Mouse (Mus musculus) CH12.LX (cell line): ENCODE data around the gene Pofut2. TPM values are rescaled to one million over a fixed set of nuclear protein-coding genes. Genes with fewer than 3 reads are reported as not detected.

Experiments used
- DNase-seq: peaks from one replicate; pipeline ENCODE4 v3.0.0-alpha.2; 2013; ENCODE audit errors: extremely low read depth
- H3K27ac ChIP-seq: 2 replicates; pipeline ENCODE4 v1.5.1; 2012; ENCODE audit warnings: low read depth, mild to moderate bottlenecking, control low read depth, moderate library complexity; ENCODE audit not compliant: insufficient read depth
- H3K27me3 ChIP-seq: replicated peaks from 2 replicates; pipeline ENCODE3; 2012; ENCODE audit warnings: inconsistent platforms
- H3K36me3 ChIP-seq, 2 experiments: replicated peaks in 1 of 2; 2 replicates each; pipeline versions ENCODE3 to v1.6.1; 2012; ENCODE audit warnings: inconsistent platforms in 1 of 2, low read length in 1 of 2, mild to moderate bottlenecking in 1 of 2, mixed read lengths in 1 of 2, moderate library complexity in 1 of 2; ENCODE audit not compliant: control insufficient read depth in 1 of 2, insufficient read depth in 1 of 2
- H3K4me1 ChIP-seq, 2 experiments: 2 replicates each; pipeline ENCODE4 v1.6.1; 2012; ENCODE audit warnings: inconsistent platforms in 1 of 2, moderate library complexity in 1 of 2; ENCODE audit not compliant: insufficient read depth in 2 of 2, control insufficient read depth in 1 of 2
- H3K4me2 ChIP-seq: 2 replicates; pipeline ENCODE4 v1.6.1; 2012; ENCODE audit warnings: low read depth, mild to moderate bottlenecking, control low read depth; ENCODE audit not compliant: poor library complexity, insufficient read depth, severe bottlenecking
- H3K4me3 ChIP-seq, 3 experiments: fragments of 150-350 bp in 1 of 3; sonication (generic) in 1 of 3; replicated peaks in 1 of 3; 2 replicates each; pipeline versions ENCODE3 to v1.5.1; 2011 to 2012; ENCODE audit warnings: low read depth in 2 of 3, low read length in 2 of 3, mild to moderate bottlenecking in 2 of 3, moderate library complexity in 2 of 3, control low read depth in 1 of 3, improper control_type of control experiment in 1 of 3, inconsistent platforms in 1 of 3, mixed read lengths in 1 of 3; ENCODE audit not compliant: poor library complexity in 1 of 3
- H3K79me2 ChIP-seq: replicated peaks from 2 replicates; pipeline ENCODE4 v1.6.1; 2012; ENCODE audit warnings: mild to moderate bottlenecking, moderate library complexity; ENCODE audit not compliant: control insufficient read depth, poor library complexity, insufficient read depth, severe bottlenecking; ENCODE audit errors: extremely low read depth
- H3K9ac ChIP-seq: 2 replicates; pipeline ENCODE4 v1.6.1; 2012; ENCODE audit warnings: low read depth, mild to moderate bottlenecking, control low read depth, moderate library complexity; ENCODE audit not compliant: insufficient read depth
- H3K9me3 ChIP-seq: replicated peaks from 2 replicates; pipeline ENCODE3; 2012; ENCODE audit warnings: low read length, inconsistent platforms, mixed read lengths
- BHLHE40 ChIP-seq: IDR thresholded peaks from 2 replicates; pipeline ENCODE4 v1.6.1; 2011; ENCODE audit warnings: mild to moderate bottlenecking, low read depth, low read length, improper control_type of control experiment
- CHD1 ChIP-seq: IDR thresholded peaks from 2 replicates; pipeline ENCODE4 v1.6.1; 2012; ENCODE audit warnings: low read depth, low read length, improper control_type of control experiment, inconsistent platforms
- CHD2 ChIP-seq: IDR thresholded peaks from 2 replicates; pipeline ENCODE4 v1.6.1; 2011; ENCODE audit warnings: low read length, improper control_type of control experiment
- CTCF ChIP-seq, 2 experiments: IDR thresholded peaks in 1 of 2; conservative IDR thresholded peaks in 1 of 2; 2 replicates each; pipeline ENCODE4 v1.5.1; 2011 to 2012; ENCODE audit warnings: low read depth in 2 of 2, low read length in 2 of 2, improper control_type of control experiment in 1 of 2, inconsistent platforms in 1 of 2, mild to moderate bottlenecking in 1 of 2, moderate library complexity in 1 of 2
- E2F4 ChIP-seq: IDR thresholded peaks from 2 replicates; pipeline ENCODE4 v1.6.1; 2011; ENCODE audit warnings: low read depth, low read length, improper control_type of control experiment; ENCODE audit not compliant: insufficient replicate concordance
- ELF1 ChIP-seq: IDR thresholded peaks from 2 replicates; pipeline ENCODE4 v1.6.1; 2014; ENCODE audit warnings: low read depth, mild to moderate bottlenecking, inconsistent platforms, low read length, improper control_type of control experiment
- EP300 ChIP-seq: IDR thresholded peaks from 2 replicates; pipeline ENCODE4 v1.6.1; 2011; ENCODE audit warnings: low read length, improper control_type of control experiment
- GABPA ChIP-seq: IDR thresholded peaks from 2 replicates; pipeline ENCODE4 v1.6.1; 2012; ENCODE audit warnings: low read depth, low read length, improper control_type of control experiment, inconsistent platforms; ENCODE audit not compliant: insufficient replicate concordance
- HCFC1 ChIP-seq: IDR thresholded peaks from 2 replicates; pipeline ENCODE4 v1.6.1; 2012; ENCODE audit warnings: low read depth, mild to moderate bottlenecking, inconsistent platforms, low read length, improper control_type of control experiment
- IRF4 ChIP-seq: IDR thresholded peaks from 2 replicates; pipeline ENCODE4 v1.6.1; 2014; ENCODE audit warnings: low read depth, mild to moderate bottlenecking, inconsistent platforms, low read length, improper control_type of control experiment
- JUN ChIP-seq: IDR thresholded peaks from 2 replicates; pipeline ENCODE4 v1.6.1; 2011; ENCODE audit warnings: low read depth, mild to moderate bottlenecking, low read length, improper control_type of control experiment, moderate library complexity; ENCODE audit not compliant: insufficient read depth
- JUND ChIP-seq: conservative IDR thresholded peaks from 2 replicates; pipeline ENCODE4 v1.6.1; 2011; ENCODE audit warnings: low read depth, low read length, improper control_type of control experiment
- KAT2A ChIP-seq: IDR thresholded peaks from 2 replicates; pipeline ENCODE4 v1.6.1; 2012; ENCODE audit warnings: low read length, improper control_type of control experiment, inconsistent platforms; ENCODE audit not compliant: insufficient replicate concordance
- MAX ChIP-seq: IDR thresholded peaks from 2 replicates; pipeline ENCODE4 v1.6.1; 2011; ENCODE audit warnings: low read length, improper control_type of control experiment
- MEF2A ChIP-seq: IDR thresholded peaks from 2 replicates; pipeline ENCODE4 v1.6.1; 2014; ENCODE audit warnings: low read depth, mild to moderate bottlenecking, inconsistent platforms, low read length, improper control_type of control experiment, borderline replicate concordance
- MXI1 ChIP-seq: IDR thresholded peaks from 2 replicates; pipeline ENCODE4 v1.6.1; 2011; ENCODE audit warnings: mild to moderate bottlenecking, low read depth, low read length, improper control_type of control experiment
- MYC ChIP-seq: IDR thresholded peaks from 2 replicates; pipeline ENCODE4 v1.6.1; 2011; ENCODE audit warnings: low read depth, mild to moderate bottlenecking, improper control_type of control experiment, low read length
- NELFE ChIP-seq: IDR thresholded peaks from 2 replicates; pipeline ENCODE4 v1.6.1; 2011; ENCODE audit warnings: low read depth, low read length, improper control_type of control experiment
- POLR2A ChIP-seq: IDR thresholded peaks from 2 replicates; pipeline ENCODE4 v1.6.1; 2011; ENCODE audit warnings: low read depth, mild to moderate bottlenecking, improper control_type of control experiment, low read length
- POLR2AphosphoS2 ChIP-seq: IDR thresholded peaks from 2 replicates; pipeline ENCODE4 v1.6.1; 2011; ENCODE audit warnings: low read depth, low read length, improper control_type of control experiment
- RAD21 ChIP-seq: IDR thresholded peaks from 2 replicates; pipeline ENCODE4 v1.6.1; 2011; ENCODE audit warnings: low read depth, mild to moderate bottlenecking, low read length, improper control_type of control experiment, moderate library complexity
- RCOR1 ChIP-seq: conservative IDR thresholded peaks from 2 replicates; pipeline ENCODE4 v1.6.1; 2012; ENCODE audit warnings: low read depth, mild to moderate bottlenecking, inconsistent platforms, low read length, improper control_type of control experiment
- SMC3 ChIP-seq: IDR thresholded peaks from 2 replicates; pipeline ENCODE4 v1.6.1; 2011; ENCODE audit warnings: low read depth, low read length, improper control_type of control experiment
- UBTF ChIP-seq: IDR thresholded peaks from 2 replicates; pipeline ENCODE4 v1.6.1; 2012; ENCODE audit warnings: low read depth, mild to moderate bottlenecking, inconsistent platforms, low read length, improper control_type of control experiment, moderate library complexity
- USF1 ChIP-seq: IDR thresholded peaks from 2 replicates; pipeline ENCODE4 v1.6.1; 2014; ENCODE audit warnings: low read depth, mild to moderate bottlenecking, inconsistent platforms, low read length, improper control_type of control experiment
- USF2 ChIP-seq: conservative IDR thresholded peaks from 2 replicates; pipeline ENCODE4 v1.6.1; 2011; ENCODE audit warnings: low read depth, low read length, improper control_type of control experiment
- ZC3H11A ChIP-seq: IDR thresholded peaks from 2 replicates; pipeline ENCODE4 v1.6.1; 2012; ENCODE audit warnings: low read depth, mild to moderate bottlenecking, inconsistent platforms, low read length, improper control_type of control experiment
- ZMIZ1 ChIP-seq: IDR thresholded peaks from 2 replicates; pipeline ENCODE4 v1.6.1; 2012; ENCODE audit warnings: low read depth, mild to moderate bottlenecking, inconsistent platforms, low read length, improper control_type of control experiment
- ZNF384 ChIP-seq: IDR thresholded peaks from 2 replicates; pipeline ENCODE4 v1.6.1; 2012; ENCODE audit warnings: low read depth, low read length, improper control_type of control experiment, inconsistent platforms
- dilution Hi-C: fragments of 300-500 bp; cut with MboI; formaldehyde crosslinking; loops from 2 replicates; pipeline ENCODE4 v1.14.3; 2020; ENCODE audit warnings: low sequenced_read_pairs; ENCODE audit not compliant: extremely low pct_unique_long_range_greater_than_20kb, extremely low pct_ligation_motif_present
- in situ Hi-C: fragments of 300-500 bp; cut with MboI; formaldehyde crosslinking; loops from 3 replicates; pipeline ENCODE4 v1.14.3; 2019; ENCODE audit warnings: low sequenced_read_pairs, low pct_ligation_motif_present, low pct_unique_long_range_greater_than_20kb, mixed read lengths
- polyA plus RNA-seq: library from polyadenylated mRNA; unstranded; fragments of >175 nt; gene quantifications from 2 replicates; pipeline ENCODE4 v1.2.1, GENCODE M21; 2012; ENCODE audit warnings: low read depth; ENCODE audit not compliant: insufficient read length
- total RNA-seq, 2 experiments: library from RNA; depleted of rRNA; stranded (reverse); fragments of 300-350 nt in 1 of 2; fragments of >200 nt in 1 of 2; gene quantifications; 2 replicates each; pipeline ENCODE4 v1.2.3; 2012 to 2014

Gene Pofut2
- total and polyA plus RNA-seq, 3 experiments, result 13.6 to 23.4 (median 22.0) TPM

DNA sequence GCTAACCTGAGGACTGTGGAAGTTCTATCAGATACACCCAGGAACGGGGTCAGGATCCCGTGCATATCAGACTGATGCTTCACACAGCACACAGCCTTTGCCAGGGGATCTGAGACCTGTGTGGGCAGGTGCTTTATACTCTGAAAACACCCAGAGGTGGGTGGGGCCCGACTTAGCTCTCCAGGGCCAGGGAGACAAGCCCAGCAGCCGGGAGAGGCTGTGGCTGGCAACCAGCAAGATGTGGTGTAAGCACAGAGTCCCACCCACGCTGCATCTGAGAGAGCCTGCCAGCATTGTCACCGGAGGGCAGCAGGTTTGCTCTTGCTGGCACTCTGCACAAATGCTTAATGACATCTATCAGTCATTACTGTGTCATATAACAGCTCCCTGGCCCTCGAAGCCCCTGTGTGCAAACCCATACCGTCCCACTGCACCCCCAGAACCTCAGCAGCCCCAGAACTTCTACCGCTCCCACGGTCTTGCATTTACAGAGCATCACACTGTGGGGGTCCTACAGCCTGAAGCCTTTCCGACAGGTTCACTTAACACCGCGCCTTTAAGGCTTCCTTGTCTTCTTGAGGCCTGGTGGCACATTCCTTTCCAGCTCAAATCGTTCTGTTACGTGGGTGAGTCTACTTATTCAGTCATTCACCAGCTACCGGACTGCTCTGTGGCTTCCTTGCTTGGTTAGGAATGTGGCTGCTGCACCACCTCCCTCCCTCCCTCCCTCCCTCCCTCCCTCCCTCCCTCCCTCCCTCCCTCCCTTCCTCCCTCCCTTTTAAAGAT lies 21.0 kb upstream of the Pofut2 start:
- in situ Hi-C loops (no loop called here), dilution Hi-C loops (no loop called here)
- Histone ChIP-seq H3K27ac (no peak overlapping the region), H3K27me3 (peaks cover 65% of the 10 kb centered on the region), H3K4me2 (no peak overlapping the region), H3K4me1 (no peaks in the 10 kb centered on the region), H3K9me3 (peaks cover 10% of the 10 kb centered on the region), H3K79me2 (no peaks in the 10 kb centered on the region), H3K4me3 (no peak overlapping the region), H3K36me3 (no peaks in the 10 kb centered on the region), H3K9ac (no peak overlapping the region)
- TF ChIP-seq ZNF384 (no peak), EP300 (no peak), CHD1 (no peak), ZC3H11A (no peak), ELF1 (no peak), ZMIZ1 (no peak), IRF4 (no peak), CTCF (conservative IDR thresholded peaks at IDR 0.05 in 1 of 2, IDR thresholded peaks at IDR 0.05 in 1 of 2; ENCODE audit: low read depth in 2 of 2, low read length in 2 of 2) (no peak), MEF2A (no peak), HCFC1 (no peak), SMC3 (no peak), MYC (no peak), NELFE (no peak), RCOR1 (no peak), BHLHE40 (no peak), CHD2 (no peak)
- no peak for DNase-seq

DNA sequence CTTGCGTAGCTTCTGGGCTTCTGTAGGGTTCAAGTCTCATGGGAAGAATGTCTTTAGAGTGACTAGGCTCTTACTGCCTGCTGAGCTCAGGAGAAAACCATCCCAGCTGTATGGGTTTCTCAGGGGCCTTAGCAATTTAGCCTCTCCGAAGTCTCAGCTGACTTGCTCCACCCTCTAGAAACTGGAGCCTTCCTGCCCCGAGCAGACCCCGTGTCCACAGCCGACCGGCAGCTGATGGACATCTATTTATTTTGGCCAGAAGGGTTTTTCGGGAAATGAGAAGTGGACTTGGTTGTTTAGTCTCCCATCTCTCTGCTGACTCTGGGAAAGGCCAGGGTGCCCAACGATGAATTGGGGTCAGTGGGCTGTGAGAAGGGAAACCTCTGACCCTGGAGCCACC lies 18.3 kb upstream of the Pofut2 start:
- H3K4me2 ChIP-seq, result no peak overlapping the region
- no peaks in the 10 kb centered on the region for H3K36me3 ChIP-seq
- no peaks in the 10 kb centered on the region for H3K79me2 ChIP-seq
- peaks cover 10% of the 10 kb centered on the region for H3K9me3 ChIP-seq
- H3K4me3 ChIP-seq, result no peak overlapping the region
- H3K4me1 ChIP-seq, result no peaks in the 10 kb centered on the region
- no peak for TF ChIP-seq POLR2A
- TF ChIP-seq HCFC1, result no peak
- TF ChIP-seq MEF2A, result no peak
- no peak for TF ChIP-seq ZMIZ1
- TF ChIP-seq JUND, result no peak
- no peak for TF ChIP-seq USF1
- no peak for TF ChIP-seq ELF1
- no peak for TF ChIP-seq POLR2AphosphoS2
- TF ChIP-seq MXI1, result no peak
- TF ChIP-seq USF2, result no peak
- no peak for TF ChIP-seq E2F4
- TF ChIP-seq CHD2, result no peak
- no peak for TF ChIP-seq GABPA
- no peak for TF ChIP-seq UBTF
- TF ChIP-seq JUN, result no peak
- no peak for TF ChIP-seq RAD21
- TF ChIP-seq ZC3H11A, result no peak
- TF ChIP-seq MAX, result no peak
- no peak for TF ChIP-seq KAT2A
- TF ChIP-seq, all 38 proteins: peak for 0
- in situ Hi-C loops (no loop called here), dilution Hi-C loops (no loop called here)
- peaks cover 79% of the 10 kb centered on the region for H3K27me3 ChIP-seq
- H3K9ac ChIP-seq, result no peak overlapping the region
- DNase-seq, result no peak
- no peak overlapping the region for H3K27ac ChIP-seq
